Mouse (Mus musculus): ENCODE measurements at regions not wholly inside any gene's neighbourhood (a gene's known extent, or its start where the extent isn't known, plus 50 kb on each side); places are given as distances from the start of the nearest gene placed in this dataset.

- TF ChIP-seq USF1 (IDR thresholded peaks at IDR 0.05; ENCODE audit: low read depth) (no peak), REST (IDR thresholded peaks at IDR 0.05; ENCODE audit: insufficient read depth, insufficient read length) (no peak), MYOD1 (IDR thresholded peaks at IDR 0.05; ENCODE audit: control insufficient read depth in 1 of 3, insufficient read length in 2 of 3, low read depth in 2 of 3) (no peak), E2F4 (IDR thresholded peaks at IDR 0.05; ENCODE audit: insufficient read depth) (no peak), CEBPB (IDR thresholded peaks at IDR 0.05; ENCODE audit: insufficient read depth, poor library complexity, severe bottlenecking) (no peak), POLR2AphosphoS2 (IDR thresholded peaks at IDR 0.05; ENCODE audit: insufficient read length, low read depth) (no peak), MAX (IDR thresholded peaks at IDR 0.05; ENCODE audit: low read depth) (no peak), POLR2A (IDR thresholded peaks at IDR 0.05; ENCODE audit: insufficient read length, low read depth) (no peak), TCF3 (IDR thresholded peaks at IDR 0.05; ENCODE audit: insufficient read length, low read depth) (no peak), MYOG (IDR thresholded peaks at IDR 0.05; ENCODE audit: control insufficient read depth in 1 of 3, insufficient read depth in 1 of 3, insufficient read length in 2 of 3, low read depth in 2 of 3) (no peak), TCF12 (IDR thresholded peaks at IDR 0.05; ENCODE audit: insufficient read depth, poor library complexity, severe bottlenecking) (no peak), SRF (IDR thresholded peaks at IDR 0.05; ENCODE audit: control insufficient read depth, insufficient read length, low read depth) (no peak)
- no peaks in the 10 kb centered on the region for H3K27me3 ChIP-seq (ENCODE audit: control insufficient read depth, insufficient read depth, insufficient read length)
- no peak overlapping the region for H3ac ChIP-seq (ENCODE audit: control insufficient read depth, insufficient read length)
- no peaks in the 10 kb centered on the region for H3K79me2 ChIP-seq (ENCODE audit: control insufficient read depth, insufficient read depth)
- H3K4me3 ChIP-seq = no peak overlapping the region
- no peak overlapping the region for H3K4me2 ChIP-seq (ENCODE audit: low read depth)
- H3K36me3 ChIP-seq (ENCODE audit: control insufficient read depth, insufficient read depth) = no peaks in the 10 kb centered on the region
These were observed 229.3 kb upstream of the Srek1ip1 start for GRCm38 (mm10) chr13:104563019-104563418.

- Histone ChIP-seq H3K4me2 (ENCODE audit: low read depth) (no peak overlapping the region), H3K79me2 (ENCODE audit: control insufficient read depth, insufficient read depth) (no peaks in the 10 kb centered on the region), H3ac (ENCODE audit: control insufficient read depth, insufficient read length) (no peak overlapping the region), H3K36me3 (ENCODE audit: control insufficient read depth, insufficient read depth) (no peaks in the 10 kb centered on the region), H3K27me3 (ENCODE audit: control insufficient read depth, insufficient read depth, insufficient read length) (no peaks in the 10 kb centered on the region), H3K4me3 (no peak overlapping the region)
- TF ChIP-seq MYOG (IDR thresholded peaks at IDR 0.05; ENCODE audit: control insufficient read depth in 1 of 3, insufficient read depth in 1 of 3, insufficient read length in 2 of 3, low read depth in 2 of 3) (no peak), CEBPB (IDR thresholded peaks at IDR 0.05; ENCODE audit: insufficient read depth, poor library complexity, severe bottlenecking) (no peak), MAX (IDR thresholded peaks at IDR 0.05; ENCODE audit: low read depth) (no peak), TCF3 (IDR thresholded peaks at IDR 0.05; ENCODE audit: insufficient read length, low read depth) (no peak), USF1 (IDR thresholded peaks at IDR 0.05; ENCODE audit: low read depth) (no peak), REST (IDR thresholded peaks at IDR 0.05; ENCODE audit: insufficient read depth, insufficient read length) (no peak), E2F4 (IDR thresholded peaks at IDR 0.05; ENCODE audit: insufficient read depth) (no peak), SRF (IDR thresholded peaks at IDR 0.05; ENCODE audit: control insufficient read depth, insufficient read length, low read depth) (no peak), TCF12 (IDR thresholded peaks at IDR 0.05; ENCODE audit: insufficient read depth, poor library complexity, severe bottlenecking) (no peak), MYOD1 (IDR thresholded peaks at IDR 0.05; ENCODE audit: control insufficient read depth in 1 of 3, insufficient read length in 2 of 3, low read depth in 2 of 3) (no peak), POLR2AphosphoS2 (IDR thresholded peaks at IDR 0.05; ENCODE audit: insufficient read length, low read depth) (no peak), POLR2A (IDR thresholded peaks at IDR 0.05; ENCODE audit: insufficient read length, low read depth) (no peak)
These were observed 228.4 kb upstream of the Srek1ip1 start for GRCm38 (mm10) chr13:104563889-104564288.

GRCm38 (mm10) chr13:104569765-104570164, 222.5 kb upstream of the Srek1ip1 start:
- Histone ChIP-seq H3ac (ENCODE audit: control insufficient read depth, insufficient read length) (no peak overlapping the region), H3K27me3 (ENCODE audit: control insufficient read depth, insufficient read depth, insufficient read length) (no peaks in the 10 kb centered on the region), H3K36me3 (ENCODE audit: control insufficient read depth, insufficient read depth) (no peaks in the 10 kb centered on the region), H3K4me3 (no peak overlapping the region), H3K4me2 (ENCODE audit: low read depth) (no peak overlapping the region), H3K79me2 (ENCODE audit: control insufficient read depth, insufficient read depth) (no peaks in the 10 kb centered on the region)
- TF ChIP-seq CEBPB (IDR thresholded peaks at IDR 0.05; ENCODE audit: insufficient read depth, poor library complexity, severe bottlenecking) = no peak
- no peak for TF ChIP-seq USF1 (IDR thresholded peaks at IDR 0.05; ENCODE audit: low read depth)
- no peak for TF ChIP-seq E2F4 (IDR thresholded peaks at IDR 0.05; ENCODE audit: insufficient read depth)
- no peak for TF ChIP-seq MYOD1 (IDR thresholded peaks at IDR 0.05; ENCODE audit: control insufficient read depth in 1 of 3, insufficient read length in 2 of 3, low read depth in 2 of 3)
- no peak for TF ChIP-seq MAX (IDR thresholded peaks at IDR 0.05; ENCODE audit: low read depth)
- TF ChIP-seq POLR2A (IDR thresholded peaks at IDR 0.05; ENCODE audit: insufficient read length, low read depth) = no peak
- no peak for TF ChIP-seq TCF3 (IDR thresholded peaks at IDR 0.05; ENCODE audit: insufficient read length, low read depth)
- TF ChIP-seq REST (IDR thresholded peaks at IDR 0.05; ENCODE audit: insufficient read depth, insufficient read length) = no peak
- no peak for TF ChIP-seq POLR2AphosphoS2 (IDR thresholded peaks at IDR 0.05; ENCODE audit: insufficient read length, low read depth)
- no peak for TF ChIP-seq SRF (IDR thresholded peaks at IDR 0.05; ENCODE audit: control insufficient read depth, insufficient read length, low read depth)
- TF ChIP-seq TCF12 (IDR thresholded peaks at IDR 0.05; ENCODE audit: insufficient read depth, poor library complexity, severe bottlenecking) = no peak
- TF ChIP-seq MYOG (IDR thresholded peaks at IDR 0.05; ENCODE audit: control insufficient read depth in 1 of 3, insufficient read depth in 1 of 3, insufficient read length in 2 of 3, low read depth in 2 of 3) = no peak

- H3K27me3 ChIP-seq (ENCODE audit: control insufficient read depth, insufficient read depth, insufficient read length) = no peaks in the 10 kb centered on the region
- H3K79me2 ChIP-seq (ENCODE audit: control insufficient read depth, insufficient read depth) = no peaks in the 10 kb centered on the region
- H3K36me3 ChIP-seq (ENCODE audit: control insufficient read depth, insufficient read depth) = no peaks in the 10 kb centered on the region
- no peak overlapping the region for H3K4me3 ChIP-seq
- no peak overlapping the region for H3ac ChIP-seq (ENCODE audit: control insufficient read depth, insufficient read length)
- H3K4me2 ChIP-seq (ENCODE audit: low read depth) = peak overlapping the region; percentile 43
- TF ChIP-seq REST (IDR thresholded peaks at IDR 0.05; ENCODE audit: insufficient read depth, insufficient read length) (no peak), USF1 (IDR thresholded peaks at IDR 0.05; ENCODE audit: low read depth) (no peak), POLR2AphosphoS2 (IDR thresholded peaks at IDR 0.05; ENCODE audit: insufficient read length, low read depth) (no peak), POLR2A (IDR thresholded peaks at IDR 0.05; ENCODE audit: insufficient read length, low read depth) (no peak), TCF12 (IDR thresholded peaks at IDR 0.05; ENCODE audit: insufficient read depth, poor library complexity, severe bottlenecking) (no peak), SRF (IDR thresholded peaks at IDR 0.05; ENCODE audit: control insufficient read depth, insufficient read length, low read depth) (no peak), MAX (IDR thresholded peaks at IDR 0.05; ENCODE audit: low read depth) (no peak), E2F4 (IDR thresholded peaks at IDR 0.05; ENCODE audit: insufficient read depth) (no peak), MYOG (IDR thresholded peaks at IDR 0.05; ENCODE audit: control insufficient read depth in 1 of 3, insufficient read depth in 1 of 3, insufficient read length in 2 of 3, low read depth in 2 of 3) (no peak), MYOD1 (IDR thresholded peaks at IDR 0.05; ENCODE audit: control insufficient read depth in 1 of 3, insufficient read length in 2 of 3, low read depth in 2 of 3) (no peak), TCF3 (IDR thresholded peaks at IDR 0.05; ENCODE audit: insufficient read length, low read depth) (no peak), CEBPB (IDR thresholded peaks at IDR 0.05; ENCODE audit: insufficient read depth, poor library complexity, severe bottlenecking) (no peak)
These were observed 220.0 kb upstream of the Srek1ip1 start for GRCm38 (mm10) chr13:104572236-104572635.

Data from myocyte (in vitro differentiated cells).